Mouse (Mus musculus): ENCODE results near the gene Ubac1. TPM values are rescaled to one million over a fixed set of nuclear protein-coding genes. Genes with fewer than 3 reads are reported as not detected.

Ubac1 gene
- polyA plus RNA-seq, 2 experiments = 76.5 to 99.3 TPM

GRCm38 (mm10) chr2:25975141-25975770 lies 46.3 kb downstream of the Ubac1 start:
- no peak for ATAC-seq (ENCODE audit: low FRiP score, low read depth)
- WGBS = 88% methylated on average over 4 of the region's 4 CpGs

GRCm38 (mm10) chr2:25970426-25970825 lies 51.1 kb downstream of the Ubac1 start:
- H3K4me1 ChIP-seq (ENCODE audit: control insufficient read depth, insufficient read depth, low read length) = no peaks in the 10 kb centered on the region
- H3K27me3 ChIP-seq (ENCODE audit: control insufficient read depth, insufficient read depth, low read length) = no peaks in the 10 kb centered on the region
- no peak for DNase-seq (ENCODE audit: low spot score)
- no peak for ATAC-seq (ENCODE audit: low FRiP score, low read depth)
- H3K4me3 ChIP-seq (replicated peaks; ENCODE audit: low read length) = no peak overlapping the region
- WGBS = 72% methylated on average over 2 of the region's 2 CpGs
- H3K27ac ChIP-seq (replicated peaks; ENCODE audit: low read depth, low read length) = no peak overlapping the region
- no peaks in the 10 kb centered on the region for H3K9me3 ChIP-seq (ENCODE audit: control insufficient read depth, low read length)
- no peak overlapping the region for H3K4me2 ChIP-seq (replicated peaks; ENCODE audit: low read depth, low read length, severe bottlenecking)
- peaks cover 42% of the 10 kb centered on the region for H3K36me3 ChIP-seq (ENCODE audit: control insufficient read depth, insufficient read depth, low read length)
- no peak for TF ChIP-seq POLR2A (IDR thresholded peaks at IDR 0.05; ENCODE audit: borderline replicate concordance, extremely low read depth, insufficient read depth, insufficient read length)
- H3K9ac ChIP-seq (ENCODE audit: low read depth, low read length, severe bottlenecking) = no peak overlapping the region

More at GRCm38 (mm10) chr2:25975141-25975770, 46.3 kb downstream of the Ubac1 start:
- no peak overlapping the region for H3K4me2 ChIP-seq (replicated peaks; ENCODE audit: low read depth, low read length, severe bottlenecking)
- no peak for TF ChIP-seq POLR2A (IDR thresholded peaks at IDR 0.05; ENCODE audit: borderline replicate concordance, extremely low read depth, insufficient read depth, insufficient read length)
- no peak overlapping the region for H3K4me3 ChIP-seq (replicated peaks; ENCODE audit: low read length)
- H3K9me3 ChIP-seq (ENCODE audit: control insufficient read depth, low read length) = no peaks in the 10 kb centered on the region
- 0 out of 2 replicates have a peak, but pooled peaks cover 2% of the 10 kb centered on the region for H3K4me1 ChIP-seq (ENCODE audit: control insufficient read depth, insufficient read depth, low read length)
- no peak for DNase-seq (ENCODE audit: low spot score)
- no peak overlapping the region for H3K27ac ChIP-seq (replicated peaks; ENCODE audit: low read depth, low read length)
- H3K9ac ChIP-seq (ENCODE audit: low read depth, low read length, severe bottlenecking) = no peak overlapping the region
- no peaks in the 10 kb centered on the region for H3K27me3 ChIP-seq (ENCODE audit: control insufficient read depth, insufficient read depth, low read length)
- H3K36me3 ChIP-seq (ENCODE audit: control insufficient read depth, insufficient read depth, low read length) = peaks cover 18% of the 10 kb centered on the region; the same call in 1 of the 2 replicates

GRCm38 (mm10) chr2:25969319-25969718 lies 52.2 kb downstream of the Ubac1 start:
- ATAC-seq (ENCODE audit: low FRiP score, low read depth) (no peak), DNase-seq (ENCODE audit: low spot score) (no peak)
- Histone ChIP-seq H3K9ac (ENCODE audit: low read depth, low read length, severe bottlenecking) (no peak overlapping the region), H3K4me3 (replicated peaks; ENCODE audit: low read length) (no peak overlapping the region), H3K4me1 (ENCODE audit: control insufficient read depth, insufficient read depth, low read length) (no peaks in the 10 kb centered on the region), H3K36me3 (ENCODE audit: control insufficient read depth, insufficient read depth, low read length) (peaks cover 53% of the 10 kb centered on the region), H3K9me3 (ENCODE audit: control insufficient read depth, low read length) (no peaks in the 10 kb centered on the region), H3K27ac (replicated peaks; ENCODE audit: low read depth, low read length) (no peak overlapping the region), H3K4me2 (replicated peaks; ENCODE audit: low read depth, low read length, severe bottlenecking) (no peak overlapping the region), H3K27me3 (ENCODE audit: control insufficient read depth, insufficient read depth, low read length) (no peaks in the 10 kb centered on the region)
- no peak for TF ChIP-seq POLR2A (IDR thresholded peaks at IDR 0.05; ENCODE audit: borderline replicate concordance, extremely low read depth, insufficient read depth, insufficient read length)
- 82% methylated on average over 4 of the region's 4 CpGs for WGBS

- Histone ChIP-seq H3K9ac (ENCODE audit: low read depth, low read length, severe bottlenecking) (no peak overlapping the region), H3K27me3 (ENCODE audit: control insufficient read depth, insufficient read depth, low read length) (no peaks in the 10 kb centered on the region), H3K4me1 (ENCODE audit: control insufficient read depth, insufficient read depth, low read length) (no peaks in the 10 kb centered on the region), H3K27ac (replicated peaks; ENCODE audit: low read depth, low read length) (no peak overlapping the region), H3K9me3 (ENCODE audit: control insufficient read depth, low read length) (no peaks in the 10 kb centered on the region), H3K4me2 (replicated peaks; ENCODE audit: low read depth, low read length, severe bottlenecking) (no peak overlapping the region), H3K36me3 (ENCODE audit: control insufficient read depth, insufficient read depth, low read length) (peaks cover 78% of the 10 kb centered on the region), H3K4me3 (replicated peaks; ENCODE audit: low read length) (no peak overlapping the region)
- ATAC-seq (ENCODE audit: low FRiP score, low read depth) = no peak
- 92% methylated on average over 3 of the region's 3 CpGs for WGBS
- TF ChIP-seq POLR2A (IDR thresholded peaks at IDR 0.05; ENCODE audit: borderline replicate concordance, extremely low read depth, insufficient read depth, insufficient read length) = no peak
- DNase-seq (ENCODE audit: low spot score) = no peak
Observed at GRCm38 (mm10) chr2:25949291-25949690, 72.3 kb downstream of the Ubac1 start.

Other genes with a start within 250 kb of the Ubac1 start
- gene Lcn11, start 244.7 kb downstream of the Ubac1 start, polyA plus RNA-seq (2012; rRNA removed) = not detected in 2 replicates
- gene Lcn11, start 244.7 kb downstream of the Ubac1 start, polyA plus RNA-seq (2014; fragmentation: Nextera tagmentation; extraction: Ambion mirVana) = not detected in 2 replicates
- not detected in 2 replicates for gene Gm13539, start 239.5 kb downstream of the Ubac1 start, polyA plus RNA-seq (2012; rRNA removed)
- not detected in 2 replicates for gene Gm13539, start 239.5 kb downstream of the Ubac1 start, polyA plus RNA-seq (2014; fragmentation: Nextera tagmentation; extraction: Ambion mirVana)
- gene Glt6d1, start 205.9 kb downstream of the Ubac1 start, polyA plus RNA-seq (2012; rRNA removed) = not detected in 2 replicates
- not detected in 2 replicates for gene Glt6d1, start 205.9 kb downstream of the Ubac1 start, polyA plus RNA-seq (2014; fragmentation: Nextera tagmentation; extraction: Ambion mirVana)
- gene Lcn9, start 198.6 kb downstream of the Ubac1 start, polyA plus RNA-seq (2012; rRNA removed) = 0.12 TPM in 1 of 2 replicates, not detected in the other
- gene Lcn9, start 198.6 kb downstream of the Ubac1 start, polyA plus RNA-seq (2014; fragmentation: Nextera tagmentation; extraction: Ambion mirVana) = not detected in 2 replicates
- 0.18 and 0.28 TPM in 2 replicates for gene Sohlh1, start 174.5 kb downstream of the Ubac1 start, polyA plus RNA-seq (2012; rRNA removed)
- 0.14 and 0.46 TPM in 2 replicates for gene Sohlh1, start 174.5 kb downstream of the Ubac1 start, polyA plus RNA-seq (2014; fragmentation: Nextera tagmentation; extraction: Ambion mirVana)
- gene Kcnt1, start 158.0 kb downstream of the Ubac1 start, polyA plus RNA-seq (2012; rRNA removed) = 2.7 and 3.2 TPM in 2 replicates
- 0.08 and 0.15 TPM in 2 replicates for gene Kcnt1, start 158.0 kb downstream of the Ubac1 start, polyA plus RNA-seq (2014; fragmentation: Nextera tagmentation; extraction: Ambion mirVana)
- 16.1 and 16.7 TPM in 2 replicates for gene Camsap1, start 38.5 kb downstream of the Ubac1 start, polyA plus RNA-seq (2012; rRNA removed)
- gene Camsap1, start 38.5 kb downstream of the Ubac1 start, polyA plus RNA-seq (2014; fragmentation: Nextera tagmentation; extraction: Ambion mirVana) = 24.2 and 27.8 TPM in 2 replicates
- 6.4 and 11.8 TPM in 2 replicates for gene Nacc2, start 101.5 kb upstream of the Ubac1 start, polyA plus RNA-seq (2012; rRNA removed)
- 5.0 and 5.3 TPM in 2 replicates for gene Nacc2, start 101.5 kb upstream of the Ubac1 start, polyA plus RNA-seq (2014; fragmentation: Nextera tagmentation; extraction: Ambion mirVana)
- gene Lhx3, start 186.5 kb upstream of the Ubac1 start, polyA plus RNA-seq (2012; rRNA removed) = 0.03 TPM in 2 replicates
- not detected in 2 replicates for gene Lhx3, start 186.5 kb upstream of the Ubac1 start, polyA plus RNA-seq (2014; fragmentation: Nextera tagmentation; extraction: Ambion mirVana)
- 22.4 and 25.3 TPM in 2 replicates for gene Qsox2, start 215.8 kb upstream of the Ubac1 start, polyA plus RNA-seq (2012; rRNA removed)
- 16.1 and 18.0 TPM in 2 replicates for gene Qsox2, start 215.8 kb upstream of the Ubac1 start, polyA plus RNA-seq (2014; fragmentation: Nextera tagmentation; extraction: Ambion mirVana)